Mouse (Mus musculus): ENCODE measurements around the gene Irf7.

- TF ChIP-seq CTCF (IDR thresholded peaks at IDR 0.05; ENCODE audit: control insufficient read depth, insufficient read depth, low read length) = no peak
- TF ChIP-seq POLR2A (IDR thresholded peaks at IDR 0.05; ENCODE audit: borderline replicate concordance, control insufficient read depth, low read depth, low read length) = no peak
These were observed 2.6 kb downstream of the Irf7 start for GRCm38 (mm10) chr7:141263640-141264039.

Measured in bone marrow, adult 2 months (tissue).